Mouse (Mus musculus): Measurements from ENCODE around the gene Apol7e.
"Not testable (repeated sequence)": the region's sequence is repeated elsewhere in the genome, so short reads cannot be mapped to it uniquely, and the experiment has no call there.

The Apol7e gene

GRCm38 (mm10) chr15:77740511-77741297 lies 42.0 kb downstream of the Apol7e start:
- peak; percentile 16 for DNase-seq (ENCODE audit: low spot score)

DNA sequence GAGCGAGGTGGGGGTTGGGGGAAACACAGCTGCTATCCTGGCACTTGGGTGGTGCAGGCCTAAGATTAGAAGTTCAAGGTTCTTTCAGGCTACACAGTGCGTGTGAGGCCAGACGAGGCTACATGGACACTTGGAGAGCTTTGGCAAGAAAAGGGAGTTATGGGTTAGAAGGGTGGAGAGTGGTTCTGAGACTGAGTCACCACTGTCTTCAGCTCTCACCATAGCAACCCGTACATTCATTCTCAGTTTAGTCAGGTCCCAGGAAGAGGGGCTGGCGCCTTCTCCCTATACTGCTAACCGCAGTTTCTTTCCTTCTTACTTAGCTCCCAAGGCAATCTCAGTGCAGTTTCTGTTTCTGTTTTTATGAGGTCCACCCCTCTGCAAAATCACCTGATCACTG lies 42.9 kb downstream of the Apol7e start:
- DNase-seq (ENCODE audit: low spot score), result not testable (repeated sequence)

DNA sequence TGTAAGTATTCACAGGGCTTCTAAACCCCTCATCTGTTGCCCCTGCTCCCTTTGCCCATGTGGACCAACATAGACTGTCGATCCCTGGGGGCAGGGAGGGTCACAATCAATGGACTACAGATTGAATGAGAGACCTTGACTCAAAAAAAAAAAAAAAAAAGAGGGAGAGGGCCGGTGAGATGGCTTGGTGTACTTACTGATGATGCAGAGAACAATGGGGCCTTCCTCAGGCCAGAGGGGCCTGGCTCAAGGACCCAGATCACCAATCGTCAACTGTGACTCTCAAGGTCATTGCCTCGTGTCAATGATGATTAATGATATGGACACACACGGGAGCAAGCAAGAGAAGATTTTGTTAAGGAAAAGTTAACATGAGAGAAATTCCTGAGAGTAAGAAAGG lies 46.0 kb downstream of the Apol7e start:
- DNase-seq (ENCODE audit: low spot score), result no peak

DNA sequence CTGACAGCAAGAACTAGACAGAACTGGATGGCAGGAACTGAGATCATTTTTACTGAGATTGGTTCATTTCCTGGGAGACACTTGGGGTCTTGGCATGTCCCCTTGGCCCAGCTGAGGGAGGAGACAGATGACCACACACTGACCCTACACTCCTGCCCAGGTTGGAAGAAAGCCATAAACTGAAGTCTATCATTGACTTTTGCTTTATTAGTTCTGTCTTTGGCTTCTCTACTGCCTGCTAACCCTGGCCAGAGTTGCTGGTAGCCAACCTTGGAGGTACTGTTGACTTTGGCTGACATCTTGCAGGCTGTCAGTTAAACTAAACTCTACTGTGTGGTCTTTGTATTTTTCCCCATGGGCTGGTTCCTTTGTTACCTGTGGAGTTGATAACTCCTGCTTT lies 46.4 kb downstream of the Apol7e start:
- DNase-seq (ENCODE audit: low spot score), result no peak

GRCm38 (mm10) chr15:77746326-77746725 lies 47.7 kb downstream of the Apol7e start:
- DNase-seq (ENCODE audit: low spot score), result no peak

DNA sequence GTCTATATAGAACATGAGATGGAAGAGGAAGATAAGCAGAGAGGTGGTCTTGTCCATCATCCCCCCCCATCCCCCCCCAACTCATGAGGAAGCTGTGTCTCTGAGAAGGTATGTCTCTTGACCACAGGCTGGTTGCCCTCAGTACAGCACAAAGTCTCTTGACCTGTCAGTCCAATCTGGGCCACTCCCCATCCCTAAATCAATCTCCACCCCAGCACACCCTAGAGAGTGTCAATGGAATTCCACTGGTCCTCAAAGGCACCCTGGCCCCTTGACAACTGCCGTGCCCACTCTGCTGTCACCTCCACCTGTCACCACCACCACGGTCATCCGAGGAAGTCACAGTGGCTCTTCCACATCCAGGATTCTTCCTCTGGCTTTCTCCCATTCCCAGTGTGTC lies 49.8 kb downstream of the Apol7e start:
- no peak for DNase-seq (ENCODE audit: low spot score)

- DNase-seq (ENCODE audit: low spot score), result no peak
Measured at GRCm38 (mm10) chr15:77749717-77750116, 51.1 kb downstream of the Apol7e start.

- DNase-seq (ENCODE audit: low spot score), result peak; percentile 57
Measured at GRCm38 (mm10) chr15:77750461-77750860, 51.8 kb downstream of the Apol7e start.

DNA sequence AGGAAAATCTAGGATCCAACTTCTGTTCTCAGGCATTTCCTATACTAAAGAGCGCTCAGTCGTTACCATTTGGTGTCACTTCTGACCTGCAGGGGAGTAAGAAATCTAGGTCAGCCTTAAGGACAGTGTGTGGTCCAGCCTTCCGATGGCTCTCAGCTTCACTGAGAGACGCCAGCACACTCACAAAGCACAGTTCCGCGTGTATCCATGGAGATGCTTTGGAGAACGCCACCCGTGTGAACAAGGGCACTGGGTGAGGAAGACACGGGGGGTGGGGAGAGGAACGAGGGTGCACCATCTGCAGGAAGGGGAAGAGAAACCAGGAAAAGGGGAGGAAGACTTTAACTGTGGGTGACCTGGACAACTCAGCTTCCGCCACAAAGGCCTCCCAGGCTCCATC lies 53.8 kb downstream of the Apol7e start:
- DNase-seq (ENCODE audit: low spot score), result no peak

- DNase-seq (ENCODE audit: low spot score), result no peak
Measured at GRCm38 (mm10) chr15:77755132-77755531, 56.5 kb downstream of the Apol7e start.

DNA sequence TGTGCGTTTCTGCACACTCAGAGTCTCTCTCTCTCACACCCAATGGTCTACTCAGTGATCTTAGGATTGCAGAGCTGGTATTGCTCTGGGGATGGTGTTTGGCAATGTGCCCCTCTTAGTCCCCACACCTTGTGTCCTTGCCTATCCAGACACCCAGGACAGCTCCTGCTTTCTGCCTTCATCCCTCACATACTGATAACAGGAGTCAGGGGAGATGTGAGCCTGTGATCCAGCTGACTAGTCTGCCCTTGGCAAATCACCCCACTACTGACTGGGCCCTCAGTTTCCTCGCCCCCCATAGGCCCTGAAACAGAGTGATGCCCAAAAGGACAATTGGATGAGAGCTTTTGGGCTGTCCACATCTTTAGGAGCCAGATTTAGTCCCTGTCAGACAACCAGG lies 57.4 kb downstream of the Apol7e start:
- DNase-seq (ENCODE audit: low spot score), result no peak

DNA sequence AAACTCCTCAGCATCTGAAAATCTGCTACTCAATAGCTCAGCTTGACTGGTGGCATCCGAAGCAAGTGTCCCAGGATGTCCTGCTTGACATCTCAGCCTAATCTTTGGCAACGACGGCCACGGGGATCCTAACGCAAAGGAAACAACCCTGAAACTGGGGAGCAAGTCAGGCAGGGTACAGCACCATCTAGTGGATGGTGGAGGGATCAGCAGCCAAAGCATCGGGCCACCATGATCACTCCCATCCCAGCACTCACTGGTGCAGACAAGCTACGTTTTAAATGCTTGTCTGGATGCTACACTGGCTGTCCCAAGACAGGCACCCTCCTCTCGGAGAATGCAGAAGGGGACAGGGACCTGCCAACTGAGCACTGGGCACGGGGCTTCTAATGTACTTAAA lies 58.2 kb downstream of the Apol7e start, which contains the start of gene Apol8:
Gene Apol8, minus strand, starts transcription at position 156 of the 400 bp plus-strand sequence.
- DNase-seq (ENCODE audit: low spot score), result peak; percentile 82

- no peak for DNase-seq (ENCODE audit: low spot score)
Measured at GRCm38 (mm10) chr15:77757586-77758226, 59.0 kb downstream of the Apol7e start.

DNA sequence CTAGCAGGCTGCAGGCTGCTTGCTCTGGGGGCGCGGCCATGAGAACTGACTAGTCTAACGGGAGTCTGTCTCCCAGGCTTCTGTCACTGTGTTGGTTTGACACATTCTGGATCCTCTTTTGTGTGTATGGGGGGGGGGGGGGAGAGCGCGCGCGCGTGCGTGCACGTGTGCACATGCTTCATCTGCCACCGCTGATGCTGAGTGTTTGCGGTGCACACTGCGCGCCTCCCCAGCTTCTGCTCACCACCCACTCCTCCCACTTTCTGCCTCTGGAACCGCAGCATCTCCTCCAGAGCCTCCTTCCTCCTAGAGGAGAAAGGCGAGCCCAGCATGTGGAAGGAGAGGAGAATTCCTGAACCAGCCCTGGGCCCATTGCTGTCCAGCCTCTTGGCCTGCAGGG lies 61.4 kb downstream of the Apol7e start:
- DNase-seq (ENCODE audit: low spot score), result no peak

DNA sequence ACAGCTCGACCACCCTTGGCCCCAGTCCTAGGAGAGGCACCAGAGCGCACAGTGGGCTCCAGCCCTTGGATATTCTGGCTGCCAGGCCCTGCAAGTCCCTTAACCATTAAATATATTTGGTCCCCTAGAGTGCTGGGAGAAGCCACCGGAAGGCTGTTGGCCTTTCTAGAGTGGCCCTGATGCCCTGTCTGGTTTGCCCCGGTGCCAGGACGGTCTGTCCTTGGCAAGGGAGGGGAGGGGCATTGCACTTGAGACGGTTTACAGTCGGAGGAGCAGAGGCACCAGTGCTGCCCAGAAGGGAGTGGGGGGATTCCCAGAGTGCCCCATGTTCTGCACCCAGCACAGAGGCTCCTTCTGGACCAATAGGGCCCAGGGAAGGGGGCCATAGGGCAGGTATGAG lies 62.4 kb downstream of the Apol7e start:
- no peak for DNase-seq (ENCODE audit: low spot score)

GRCm38 (mm10) chr15:77761561-77762380 lies 63.1 kb downstream of the Apol7e start:
- peak; percentile 67 for DNase-seq (ENCODE audit: low spot score)

GRCm38 (mm10) chr15:77763050-77763449 lies 64.4 kb downstream of the Apol7e start:
- DNase-seq (ENCODE audit: low spot score), result no peak

DNA sequence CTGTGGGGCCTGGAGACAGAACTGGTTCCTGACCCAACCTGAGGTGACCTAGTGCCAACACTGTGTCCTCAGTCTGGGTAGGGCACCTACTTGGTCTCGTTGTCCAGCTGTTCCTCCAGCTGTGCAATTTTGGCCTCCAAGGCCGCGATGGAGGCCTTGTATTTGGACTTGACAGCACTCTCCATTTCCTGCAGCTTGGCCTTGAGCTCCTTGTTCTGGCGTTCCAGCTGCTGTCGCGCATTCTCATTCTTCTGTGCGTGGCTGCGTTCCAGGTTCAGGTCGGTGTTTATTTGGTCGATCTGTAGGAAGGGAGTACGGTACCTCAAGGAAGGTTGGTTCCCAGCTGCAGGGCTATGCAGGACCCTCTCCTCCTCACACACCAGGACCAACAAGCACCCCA lies 65.0 kb downstream of the Apol7e start:
- DNase-seq (ENCODE audit: low spot score), result no peak

DNA sequence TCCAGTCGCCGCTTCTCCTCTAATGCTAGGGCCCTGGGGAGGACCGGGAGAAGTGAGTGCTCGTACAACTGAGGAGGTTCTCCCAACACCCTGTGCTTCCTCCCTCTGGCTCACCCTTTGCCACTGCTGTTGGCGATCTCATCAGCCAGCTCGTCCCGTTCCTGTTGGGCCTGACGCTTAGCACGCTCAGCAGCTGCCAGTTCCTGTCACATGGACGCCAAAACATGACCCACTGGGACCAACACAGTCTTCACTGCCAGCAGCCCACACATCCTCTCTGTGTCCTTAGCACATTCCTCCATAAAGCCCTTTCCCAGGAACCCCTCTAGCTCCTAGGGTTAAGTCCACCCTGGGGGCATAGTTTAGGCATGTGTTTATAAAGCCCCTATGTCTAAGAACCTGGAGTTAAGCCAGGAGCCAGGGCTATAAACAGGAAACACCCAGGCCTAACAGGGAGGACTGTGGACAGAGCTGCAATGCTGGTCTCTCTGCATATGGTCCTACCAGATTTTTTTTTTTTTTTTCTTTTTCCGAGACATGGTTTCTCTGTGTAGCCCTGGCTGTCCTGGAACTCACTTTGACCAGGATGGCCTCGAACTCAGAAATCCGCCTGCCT lies 65.8 kb downstream of the Apol7e start:
- DNase-seq (ENCODE audit: low spot score), result no peak

DNA sequence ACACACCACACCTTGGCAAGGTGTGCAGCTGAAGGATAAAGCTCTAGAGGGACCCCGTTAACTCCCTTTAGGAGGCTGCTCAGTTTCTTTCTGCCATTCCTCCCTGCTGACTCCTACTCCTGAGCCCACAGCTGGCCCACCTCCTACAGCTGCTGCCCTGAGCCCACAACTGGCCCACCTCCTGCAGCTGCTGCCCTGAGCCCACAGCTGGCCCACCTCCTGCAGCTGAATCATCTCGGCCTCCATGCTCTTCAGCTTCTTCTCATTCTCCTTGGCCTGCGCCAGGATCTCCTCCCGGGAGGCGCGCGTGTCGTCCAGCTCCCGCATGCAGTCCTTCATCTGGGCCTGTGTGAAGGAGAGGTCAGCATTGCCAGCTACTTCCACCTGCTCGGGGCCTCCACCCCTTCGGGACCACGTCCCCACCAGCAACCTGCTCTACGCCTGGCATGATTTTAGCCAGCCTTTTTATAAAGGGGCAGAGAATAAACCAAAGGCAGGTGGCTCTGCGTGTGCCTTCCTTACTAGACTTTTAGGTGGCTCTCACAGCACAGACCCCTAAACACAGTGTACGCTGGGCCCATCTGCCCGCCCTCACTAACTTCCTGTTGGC lies 66.9 kb downstream of the Apol7e start:
- DNase-seq (ENCODE audit: low spot score), result no peak

GRCm38 (mm10) chr15:77766981-77767380 lies 68.3 kb downstream of the Apol7e start:
- DNase-seq (ENCODE audit: low spot score), result no peak
